Mouse (Mus musculus): ENCODE data around the gene Ints1. TPM values are rescaled to one million over a fixed set of nuclear protein-coding genes. Genes with fewer than 3 reads are reported as not detected.

Ints1 gene
- total RNA-seq, 2 experiments from 2014 or later: 34.7 to 117 TPM

GRCm38 (mm10) chr5:139726186-139726585, 49.3 kb downstream of the Ints1 start:
- ATAC-seq (replicated peaks; ENCODE audit: low FRiP score, low TSS enrichment, poor library complexity, severe bottlenecking): no peak

- ATAC-seq (replicated peaks; ENCODE audit: low FRiP score, low TSS enrichment, poor library complexity, severe bottlenecking): no peak
These were observed 50.9 kb downstream of the Ints1 start for GRCm38 (mm10) chr5:139724336-139725116.

- ATAC-seq (replicated peaks; ENCODE audit: low FRiP score, low TSS enrichment, poor library complexity, severe bottlenecking): no peak
These were observed 52.4 kb downstream of the Ints1 start for GRCm38 (mm10) chr5:139723113-139723512.

- peak; percentile 73 for ATAC-seq (replicated peaks; ENCODE audit: low FRiP score, low TSS enrichment, poor library complexity, severe bottlenecking)
These were observed 52.8 kb downstream of the Ints1 start for GRCm38 (mm10) chr5:139722709-139723108.

- no peak for ATAC-seq (replicated peaks; ENCODE audit: low FRiP score, low TSS enrichment, poor library complexity, severe bottlenecking)
These were observed 56.5 kb downstream of the Ints1 start for GRCm38 (mm10) chr5:139718949-139719348.

GRCm38 (mm10) chr5:139718540-139718939, 56.9 kb downstream of the Ints1 start:
- ATAC-seq (replicated peaks; ENCODE audit: low FRiP score, low TSS enrichment, poor library complexity, severe bottlenecking): no peak

- peak; percentile 54 for ATAC-seq (replicated peaks; ENCODE audit: low FRiP score, low TSS enrichment, poor library complexity, severe bottlenecking)
These were observed 57.8 kb downstream of the Ints1 start for GRCm38 (mm10) chr5:139717723-139718122.

GRCm38 (mm10) chr5:139706496-139706895, 69.0 kb downstream of the Ints1 start:
- no peak for ATAC-seq (replicated peaks; ENCODE audit: low FRiP score, low TSS enrichment, poor library complexity, severe bottlenecking)

GRCm38 (mm10) chr5:139702905-139703304, 72.6 kb downstream of the Ints1 start:
- ATAC-seq (replicated peaks; ENCODE audit: low FRiP score, low TSS enrichment, poor library complexity, severe bottlenecking): peak; percentile 73

GRCm38 (mm10) chr5:139702236-139702635, 73.2 kb downstream of the Ints1 start:
- ATAC-seq (replicated peaks; ENCODE audit: low FRiP score, low TSS enrichment, poor library complexity, severe bottlenecking): peak; percentile 71

Other genes starting within 250 kb of the Ints1 start
- gene Uncx, start 232.2 kb downstream of the Ints1 start, total RNA-seq (2014; fragmentation: Nextera tagmentation): not detected in 2 replicates
- not detected in 2 replicates for gene Uncx, start 232.2 kb downstream of the Ints1 start, total RNA-seq (2017)
- 13.2 and 13.9 TPM in 2 replicates for gene Micall2, start 39.3 kb downstream of the Ints1 start, total RNA-seq (2014; fragmentation: Nextera tagmentation)
- gene Micall2, start 39.3 kb downstream of the Ints1 start, total RNA-seq (2017): 2.6 and 5.7 TPM in 2 replicates
- 23.8 and 24.3 TPM in 2 replicates for gene Mafk, start 15.8 kb upstream of the Ints1 start, total RNA-seq (2014; fragmentation: Nextera tagmentation)
- 40.1 and 49.3 TPM in 2 replicates for gene Mafk, start 15.8 kb upstream of the Ints1 start, total RNA-seq (2017)
- not detected in 2 replicates for gene Tmem184a, start 44.2 kb upstream of the Ints1 start, total RNA-seq (2014; fragmentation: Nextera tagmentation)
- gene Tmem184a, start 44.2 kb upstream of the Ints1 start, total RNA-seq (2017): 2.0 TPM in 1 of 2 replicates, not detected in the other
- gene Gm26938, start 50.7 kb upstream of the Ints1 start, total RNA-seq (2014; fragmentation: Nextera tagmentation): not detected in 2 replicates
- not detected in 2 replicates for gene Gm26938, start 50.7 kb upstream of the Ints1 start, total RNA-seq (2017)
- gene Psmg3, start 51.2 kb upstream of the Ints1 start, total RNA-seq (2014; fragmentation: Nextera tagmentation): 95.3 and 101 TPM in 2 replicates
- gene Psmg3, start 51.2 kb upstream of the Ints1 start, total RNA-seq (2017): 12.7 and 16.0 TPM in 2 replicates
- 0.13 TPM in 1 of 2 replicates, not detected in the other for gene Elfn1, start 132.3 kb upstream of the Ints1 start, total RNA-seq (2014; fragmentation: Nextera tagmentation)
- gene Elfn1, start 132.3 kb upstream of the Ints1 start, total RNA-seq (2017): not detected in 2 replicates